Mouse (Mus musculus): ENCODE data around the gene Coa4. TPM values are rescaled to one million over a fixed set of nuclear protein-coding genes. Genes with fewer than 3 reads are reported as not detected.

The Coa4 gene
- polyA plus RNA-seq, 1 experiment: 17.4 TPM

DNA sequence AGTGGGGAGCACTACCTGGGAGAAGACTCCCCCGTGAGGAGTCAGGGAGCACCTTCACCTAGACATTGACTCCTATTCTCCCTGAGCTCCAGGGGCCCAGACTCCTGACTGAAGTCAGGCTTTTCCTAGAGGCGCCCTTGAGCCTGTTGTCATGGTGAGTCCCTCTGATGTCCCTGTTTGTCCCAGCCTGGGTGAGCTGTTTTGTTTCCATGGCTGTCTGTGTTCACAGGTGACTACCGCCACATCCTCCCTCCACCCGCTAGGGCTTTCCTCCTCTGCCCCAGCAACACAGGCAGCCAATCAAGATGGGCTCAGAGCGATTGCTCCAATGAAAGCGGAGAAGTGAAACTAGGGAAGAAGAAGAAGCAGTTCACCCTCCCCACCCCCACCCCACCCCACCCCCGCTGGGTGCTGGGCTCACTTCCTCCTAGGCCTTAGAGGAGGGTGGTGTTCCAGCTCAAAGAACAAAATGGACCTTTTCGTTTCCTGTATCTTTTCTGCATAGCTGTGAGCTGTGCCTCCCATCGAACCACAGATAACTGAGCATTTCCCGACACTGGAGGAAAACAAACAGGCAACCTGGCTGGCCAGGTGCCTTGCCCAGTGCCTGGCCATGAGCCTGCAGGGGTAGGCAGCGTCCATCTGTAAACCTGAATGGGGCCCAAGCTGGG lies 41.2 kb upstream of the Coa4 start:
- peaks cover 68% of the 10 kb centered on the region for H3K36me3 ChIP-seq (replicated peaks; ENCODE audit: low read length)
- TF ChIP-seq FLI1 (IDR thresholded peaks at IDR 0.05; ENCODE audit: low read length) (no peak), GATA1 (IDR thresholded peaks at IDR 0.05; ENCODE audit: borderline replicate concordance, low read length) (no peak)
- H3K4me1 ChIP-seq: peaks cover 74% of the 10 kb centered on the region
- no peaks in the 10 kb centered on the region for H3K9me3 ChIP-seq
- peak overlapping the region; percentile 94 for H3K4me3 ChIP-seq (replicated peaks)
- H3K27me3 ChIP-seq (replicated peaks): no peaks in the 10 kb centered on the region

- Histone ChIP-seq H3K9me3 (no peaks in the 10 kb centered on the region), H3K36me3 (replicated peaks; ENCODE audit: low read length) (peaks cover 71% of the 10 kb centered on the region), H3K4me3 (replicated peaks) (peak overlapping the region; percentile 94), H3K4me1 (peaks cover 76% of the 10 kb centered on the region), H3K27me3 (replicated peaks) (no peaks in the 10 kb centered on the region)
- TF ChIP-seq FLI1 (IDR thresholded peaks at IDR 0.05; ENCODE audit: low read length): no peak
- TF ChIP-seq GATA1 (IDR thresholded peaks at IDR 0.05; ENCODE audit: borderline replicate concordance, low read length): no peak
Measured at GRCm38 (mm10) chr7:100496371-100496770, 40.5 kb upstream of the Coa4 start.

DNA sequence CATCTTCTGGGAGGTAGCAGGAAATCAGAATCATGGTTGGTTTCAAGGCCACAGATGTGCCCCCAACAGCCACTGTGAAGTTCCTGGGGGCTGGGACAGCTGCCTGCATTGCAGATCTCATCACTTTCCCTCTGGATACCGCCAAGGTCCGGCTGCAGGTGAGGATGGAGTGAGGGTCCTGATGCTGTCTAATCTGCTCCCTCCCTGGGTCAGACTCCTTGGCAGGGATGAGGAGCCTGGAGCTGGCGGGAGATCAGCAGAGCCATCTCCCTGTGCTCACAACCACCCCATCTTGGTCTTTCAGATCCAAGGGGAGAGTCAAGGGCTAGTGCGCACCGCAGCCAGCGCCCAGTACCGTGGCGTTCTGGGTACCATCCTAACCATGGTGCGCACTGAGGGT lies 40.1 kb upstream of the Coa4 start:
- TF ChIP-seq FLI1 (IDR thresholded peaks at IDR 0.05; ENCODE audit: low read length): no peak
- TF ChIP-seq GATA1 (IDR thresholded peaks at IDR 0.05; ENCODE audit: borderline replicate concordance, low read length): no peak
- Histone ChIP-seq H3K4me1 (peaks cover 77% of the 10 kb centered on the region), H3K27me3 (replicated peaks) (no peaks in the 10 kb centered on the region), H3K9me3 (no peaks in the 10 kb centered on the region), H3K36me3 (replicated peaks; ENCODE audit: low read length) (peaks cover 71% of the 10 kb centered on the region), H3K4me3 (replicated peaks) (peak overlapping the region; percentile 69)

GRCm38 (mm10) chr7:100497402-100497801 lies 39.5 kb upstream of the Coa4 start:
- Histone ChIP-seq H3K36me3 (replicated peaks; ENCODE audit: low read length) (peaks cover 71% of the 10 kb centered on the region), H3K27me3 (replicated peaks) (no peaks in the 10 kb centered on the region), H3K4me1 (peaks cover 79% of the 10 kb centered on the region), H3K9me3 (no peaks in the 10 kb centered on the region), H3K4me3 (replicated peaks) (peak overlapping the region; percentile 24)
- TF ChIP-seq FLI1 (IDR thresholded peaks at IDR 0.05; ENCODE audit: low read length): no peak
- no peak for TF ChIP-seq GATA1 (IDR thresholded peaks at IDR 0.05; ENCODE audit: borderline replicate concordance, low read length)

GRCm38 (mm10) chr7:100497982-100498381 lies 38.9 kb upstream of the Coa4 start:
- Histone ChIP-seq H3K36me3 (replicated peaks; ENCODE audit: low read length) (peaks cover 71% of the 10 kb centered on the region), H3K27me3 (replicated peaks) (no peaks in the 10 kb centered on the region), H3K9me3 (no peaks in the 10 kb centered on the region), H3K4me3 (replicated peaks) (no peak overlapping the region), H3K4me1 (peaks cover 80% of the 10 kb centered on the region)
- TF ChIP-seq FLI1 (IDR thresholded peaks at IDR 0.05; ENCODE audit: low read length) (no peak), GATA1 (IDR thresholded peaks at IDR 0.05; ENCODE audit: borderline replicate concordance, low read length) (no peak)

DNA sequence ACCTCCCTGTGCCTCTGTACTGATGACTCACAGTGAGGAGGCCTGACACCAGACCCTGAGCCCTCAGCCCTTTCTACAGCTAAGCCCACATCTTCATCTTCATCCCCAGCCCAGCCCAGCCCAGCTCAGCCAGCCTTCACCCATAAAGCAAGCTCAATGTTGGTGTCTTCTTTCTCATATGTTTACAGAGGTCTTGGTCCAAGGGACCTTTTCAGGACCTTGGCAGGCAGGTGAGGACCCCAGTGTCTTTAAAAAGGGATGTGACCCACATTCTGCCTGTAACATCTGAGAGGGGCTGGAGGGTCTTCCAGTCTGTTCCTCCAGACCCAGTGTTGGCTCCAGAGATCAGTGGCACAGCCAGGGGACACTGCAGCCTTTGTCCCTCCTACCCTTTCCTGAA lies 37.4 kb upstream of the Coa4 start:
- Histone ChIP-seq H3K36me3 (replicated peaks; ENCODE audit: low read length) (peaks cover 65% of the 10 kb centered on the region), H3K27me3 (replicated peaks) (peaks cover 7% of the 10 kb centered on the region), H3K4me3 (replicated peaks) (no peak overlapping the region), H3K4me1 (peaks cover 85% of the 10 kb centered on the region), H3K9me3 (no peaks in the 10 kb centered on the region)
- no peak for TF ChIP-seq GATA1 (IDR thresholded peaks at IDR 0.05; ENCODE audit: borderline replicate concordance, low read length)
- TF ChIP-seq FLI1 (IDR thresholded peaks at IDR 0.05; ENCODE audit: low read length): no peak

- no peaks in the 10 kb centered on the region for H3K9me3 ChIP-seq
- peaks cover 83% of the 10 kb centered on the region for H3K4me1 ChIP-seq
- no peak for TF ChIP-seq FLI1 (IDR thresholded peaks at IDR 0.05; ENCODE audit: low read length)
- no peak for TF ChIP-seq GATA1 (IDR thresholded peaks at IDR 0.05; ENCODE audit: borderline replicate concordance, low read length)
- no peak overlapping the region for H3K4me3 ChIP-seq (replicated peaks)
- peaks cover 9% of the 10 kb centered on the region for H3K27me3 ChIP-seq (replicated peaks)
- peaks cover 56% of the 10 kb centered on the region for H3K36me3 ChIP-seq (replicated peaks; ENCODE audit: low read length)
Measured at GRCm38 (mm10) chr7:100500276-100500977, 36.4 kb upstream of the Coa4 start.

DNA sequence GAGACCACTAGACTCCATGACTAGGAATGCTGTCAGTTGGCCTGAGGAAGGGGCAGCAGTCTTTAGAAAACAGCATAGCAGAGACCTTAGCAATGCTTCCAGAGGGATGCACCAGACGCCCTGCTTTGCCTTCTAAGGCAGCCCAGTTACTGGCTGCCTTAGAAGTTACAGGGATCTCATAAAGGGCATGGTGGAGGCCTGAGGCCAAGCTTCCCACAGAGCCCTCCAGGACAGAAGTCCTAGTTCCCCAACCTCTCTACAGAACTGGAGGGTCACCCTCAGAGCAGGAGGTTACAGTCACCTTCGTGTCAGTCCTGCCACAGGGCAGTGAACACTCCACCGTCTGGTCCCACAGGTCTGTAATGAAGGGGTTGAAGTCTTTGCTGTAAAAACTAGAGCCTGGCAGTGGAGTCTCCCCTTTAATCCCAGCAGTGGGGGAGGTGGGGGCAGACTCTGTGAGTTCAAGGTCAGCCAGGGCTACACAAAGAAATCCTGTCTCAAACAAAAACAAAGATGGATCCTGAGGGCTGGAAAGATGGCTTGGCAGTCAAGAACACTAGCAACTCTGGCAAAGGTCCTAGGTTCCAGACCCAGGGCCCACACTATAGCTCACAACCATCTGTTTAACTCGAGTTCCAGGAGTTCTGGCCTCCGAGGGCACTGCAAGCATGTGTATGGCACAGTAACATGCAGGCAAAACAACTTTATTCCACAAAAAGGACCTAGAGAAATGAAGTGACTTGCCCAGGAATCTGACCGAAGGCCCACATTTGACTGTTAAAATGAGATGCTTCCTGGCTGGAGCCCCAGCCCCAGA lies 35.6 kb upstream of the Coa4 start:
- Histone ChIP-seq H3K4me1 (peaks cover 79% of the 10 kb centered on the region), H3K36me3 (replicated peaks; ENCODE audit: low read length) (peaks cover 48% of the 10 kb centered on the region)
- TF ChIP-seq GATA1 (IDR thresholded peaks at IDR 0.05; ENCODE audit: borderline replicate concordance, low read length): no peak
- TF ChIP-seq FLI1 (IDR thresholded peaks at IDR 0.05; ENCODE audit: low read length): no peak

DNA sequence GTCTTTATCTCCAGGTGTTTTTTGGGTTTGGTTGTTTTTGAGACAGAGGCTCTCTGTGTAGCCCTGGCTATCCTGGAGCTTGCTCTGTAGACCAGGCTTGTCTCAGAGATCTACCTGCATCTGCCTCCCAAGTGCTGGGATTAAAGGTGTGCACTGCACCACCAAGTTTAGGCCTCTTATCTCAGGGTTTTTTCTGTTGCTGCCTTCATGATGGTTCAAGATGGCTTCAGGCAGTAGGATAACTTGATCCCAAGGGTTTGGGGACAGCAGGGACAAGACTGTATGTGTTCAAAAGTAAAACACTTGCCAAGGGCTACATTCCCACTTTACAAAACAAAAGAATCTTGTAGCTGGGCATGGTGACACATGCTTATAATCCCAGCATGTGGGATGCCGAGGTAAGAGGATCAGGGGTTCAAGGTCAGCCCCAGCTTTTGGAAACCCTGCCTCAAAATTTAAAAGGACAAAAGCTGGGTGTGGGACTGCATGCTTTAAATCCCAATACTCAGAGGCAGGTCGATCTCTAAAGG lies 35.0 kb upstream of the Coa4 start:
- no peaks in the 10 kb centered on the region for H3K9me3 ChIP-seq
- peaks cover 15% of the 10 kb centered on the region for H3K27me3 ChIP-seq (replicated peaks)
- H3K4me3 ChIP-seq (replicated peaks): no peak overlapping the region
- H3K36me3 ChIP-seq (replicated peaks; ENCODE audit: low read length): peaks cover 41% of the 10 kb centered on the region
- peaks cover 76% of the 10 kb centered on the region for H3K4me1 ChIP-seq
- TF ChIP-seq FLI1 (IDR thresholded peaks at IDR 0.05; ENCODE audit: low read length) (no peak), GATA1 (IDR thresholded peaks at IDR 0.05; ENCODE audit: borderline replicate concordance, low read length) (no peak)

More for the DNA sequence above, 35.6 kb upstream of the Coa4 start:
- Histone ChIP-seq H3K9me3 (no peaks in the 10 kb centered on the region), H3K27me3 (replicated peaks) (peaks cover 11% of the 10 kb centered on the region), H3K4me3 (replicated peaks) (no peak overlapping the region)

All from megakaryocyte, embryonic 14.5 days (primary cell).